Mouse (Mus musculus): ENCODE measurements around the gene Dgat2. TPM values are rescaled to one million over a fixed set of nuclear protein-coding genes. Genes with fewer than 3 reads are reported as not detected.

Dgat2 gene
- polyA plus RNA-seq, 1 experiment from 2014 or later = 1,691 TPM

DNA sequence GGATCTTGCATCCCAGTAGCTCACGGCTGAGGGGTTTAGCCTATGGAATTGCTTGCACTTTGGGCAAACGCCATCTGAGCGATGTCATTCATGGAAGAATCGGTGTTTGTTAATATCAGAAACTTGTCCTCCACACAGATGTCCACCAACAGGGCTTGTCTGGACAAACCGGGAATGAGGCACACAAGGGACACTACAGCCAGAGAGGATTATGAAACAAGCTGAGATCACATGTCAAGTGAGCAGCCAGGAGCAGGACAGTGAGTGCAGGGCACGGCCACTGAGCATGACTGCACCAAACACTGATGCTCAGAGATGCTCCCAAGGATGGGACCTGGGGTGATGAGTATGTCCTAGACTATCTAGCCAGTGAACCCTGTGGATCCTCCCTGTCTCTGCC is 42.9 kb upstream of the Dgat2 start:
- Histone ChIP-seq H3K4me3 (ENCODE audit: low read depth, low read length) (no peak overlapping the region), H3K27ac (ENCODE audit: low read depth, low read length) (peak overlapping the region; percentile 93), H3K27me3 (replicated peaks; ENCODE audit: control insufficient read depth, insufficient read depth, low read length) (no peaks in the 10 kb centered on the region), H3K9ac (ENCODE audit: low read depth, low read length) (no peak overlapping the region), H3K4me1 (replicated peaks; ENCODE audit: control insufficient read depth, insufficient read depth, low read length) (peaks cover 10% of the 10 kb centered on the region), H3K9me3 (ENCODE audit: control insufficient read depth) (no peaks in the 10 kb centered on the region), H3K36me3 (ENCODE audit: control insufficient read depth, insufficient read depth) (peaks cover 33% of the 10 kb centered on the region), H3K4me2 (replicated peaks; ENCODE audit: low read depth) (no peak overlapping the region)
- WGBS = 60% methylated on average over 6 of the region's 6 CpGs
- TF ChIP-seq CTCF (IDR thresholded peaks at IDR 0.05; ENCODE audit: low read depth) = no peak
- ATAC-seq = no peak

DNA sequence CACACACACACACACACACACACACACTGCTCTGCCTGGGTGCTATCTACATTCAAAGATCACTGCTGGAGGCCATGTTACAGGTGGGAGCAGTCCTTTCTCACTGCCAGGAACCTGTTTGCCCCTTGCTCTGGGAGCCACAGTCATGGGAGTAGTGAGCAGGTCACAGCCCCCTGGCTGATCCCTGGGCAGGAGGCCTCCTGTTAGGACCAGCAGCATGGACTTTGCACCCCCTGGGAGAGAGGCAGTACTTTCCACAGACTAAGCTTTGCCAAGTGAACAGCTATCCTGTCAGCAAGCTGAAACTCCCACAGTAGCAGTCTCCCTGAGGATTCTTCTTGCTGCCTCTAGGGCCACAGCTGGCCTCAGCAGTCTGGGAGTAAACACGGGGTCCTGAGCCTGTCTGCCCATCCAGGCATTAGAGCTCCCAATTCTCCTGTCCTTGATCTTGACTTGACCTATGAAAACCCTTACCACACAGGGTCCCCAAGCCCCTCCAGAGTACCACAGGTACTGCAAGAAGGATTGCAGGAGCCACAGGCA is 42.2 kb upstream of the Dgat2 start:
- Histone ChIP-seq H3K4me2 (replicated peaks; ENCODE audit: low read depth) (0 out of 2 replicates have a peak overlapping the region, but pooled peaks have one; percentile 0), H3K27me3 (replicated peaks; ENCODE audit: control insufficient read depth, insufficient read depth, low read length) (no peaks in the 10 kb centered on the region), H3K27ac (ENCODE audit: low read depth, low read length) (peak overlapping the region; percentile 93), H3K9me3 (ENCODE audit: control insufficient read depth) (no peaks in the 10 kb centered on the region), H3K9ac (ENCODE audit: low read depth, low read length) (peak overlapping the region; percentile 22; the same call in 1 of the 2 replicates), H3K4me1 (replicated peaks; ENCODE audit: control insufficient read depth, insufficient read depth, low read length) (peaks cover 10% of the 10 kb centered on the region), H3K36me3 (ENCODE audit: control insufficient read depth, insufficient read depth) (peaks cover 33% of the 10 kb centered on the region), H3K4me3 (ENCODE audit: low read depth, low read length) (no peak overlapping the region)
- ATAC-seq = peak; percentile 87
- WGBS = 24% methylated on average over 1 of the region's 1 CpGs
- no peak; the same call in 1 of the 2 replicates for TF ChIP-seq CTCF (IDR thresholded peaks at IDR 0.05; ENCODE audit: low read depth)

DNA sequence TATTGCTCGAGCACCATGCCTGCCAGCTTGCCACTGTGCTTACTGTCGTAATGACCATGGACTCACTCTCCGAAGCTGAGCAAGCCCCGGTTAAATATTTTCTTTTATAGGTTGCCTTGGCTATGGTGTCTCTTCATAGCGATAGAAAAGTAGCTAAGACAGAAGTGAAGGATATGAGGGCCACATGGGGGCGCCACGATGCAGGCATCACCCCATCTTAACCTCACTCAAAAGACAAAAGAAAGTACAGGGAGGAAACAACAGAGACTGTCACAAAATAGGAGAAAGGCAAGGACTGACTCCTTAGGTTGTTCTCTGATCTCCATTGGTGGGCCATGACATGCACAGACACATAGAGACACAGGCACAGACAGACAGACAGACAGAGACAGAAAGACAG is 41.7 kb upstream of the Dgat2 start:
- peak; percentile 74 for TF ChIP-seq CTCF (IDR thresholded peaks at IDR 0.05; ENCODE audit: low read depth)
- Histone ChIP-seq H3K4me3 (ENCODE audit: low read depth, low read length) (no peak overlapping the region), H3K36me3 (ENCODE audit: control insufficient read depth, insufficient read depth) (peaks cover 33% of the 10 kb centered on the region), H3K27me3 (replicated peaks; ENCODE audit: control insufficient read depth, insufficient read depth, low read length) (no peaks in the 10 kb centered on the region), H3K27ac (ENCODE audit: low read depth, low read length) (peak overlapping the region; percentile 93), H3K9ac (ENCODE audit: low read depth, low read length) (peak overlapping the region; percentile 17; the same call in 1 of the 2 replicates), H3K4me2 (replicated peaks; ENCODE audit: low read depth) (no peak overlapping the region), H3K4me1 (replicated peaks; ENCODE audit: control insufficient read depth, insufficient read depth, low read length) (peaks cover 10% of the 10 kb centered on the region; the same call in 1 of the 2 replicates), H3K9me3 (ENCODE audit: control insufficient read depth) (no peaks in the 10 kb centered on the region)
- 41% methylated on average over 7 of the region's 7 CpGs for WGBS
- peak; percentile 17 for ATAC-seq

DNA sequence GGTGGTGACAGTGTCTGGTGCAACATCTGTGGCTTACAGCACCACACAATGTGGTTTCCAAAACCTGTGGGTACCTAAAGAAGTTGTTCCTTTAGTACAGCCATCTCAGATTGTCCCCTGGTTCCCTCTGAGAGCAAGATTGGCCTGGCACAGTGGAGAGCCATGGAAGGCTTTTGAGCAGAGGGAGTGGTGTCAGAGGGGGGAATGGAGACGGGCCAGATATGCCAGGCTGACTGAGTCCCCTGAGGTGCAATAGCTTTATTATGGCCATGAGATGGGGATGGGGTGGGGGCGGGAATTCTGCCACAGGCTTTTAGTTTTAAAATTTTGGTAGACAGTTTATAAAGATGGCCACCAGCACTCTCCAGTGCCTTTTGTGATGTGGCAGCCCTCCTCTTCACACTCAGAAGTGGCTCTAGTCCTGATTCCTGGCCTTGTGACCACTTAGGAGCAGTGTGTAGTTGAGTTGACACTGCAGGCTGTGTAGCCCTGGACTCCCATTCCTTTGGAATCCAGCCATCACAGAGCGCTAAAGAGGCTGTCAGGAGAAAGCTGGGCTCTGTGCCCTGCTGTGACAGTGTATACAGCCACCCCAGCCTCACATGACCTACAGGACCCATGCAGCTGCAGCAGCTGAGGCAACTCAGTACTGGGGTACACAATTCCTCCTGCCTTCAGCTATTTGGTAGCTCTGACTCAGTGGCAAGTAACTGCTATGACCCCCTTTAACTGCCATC is 35.0 kb upstream of the Dgat2 start:
- Histone ChIP-seq H3K27ac (ENCODE audit: low read depth, low read length) (peak overlapping the region; percentile 95), H3K4me3 (ENCODE audit: low read depth, low read length) (no peak overlapping the region), H3K4me2 (replicated peaks; ENCODE audit: low read depth) (no peak overlapping the region), H3K36me3 (ENCODE audit: control insufficient read depth, insufficient read depth) (peaks cover 12% of the 10 kb centered on the region; the same call in 1 of the 2 replicates), H3K4me1 (replicated peaks; ENCODE audit: control insufficient read depth, insufficient read depth, low read length) (no peaks in the 10 kb centered on the region; the same call in 1 of the 2 replicates), H3K9ac (ENCODE audit: low read depth, low read length) (no peak overlapping the region), H3K9me3 (ENCODE audit: control insufficient read depth) (no peaks in the 10 kb centered on the region), H3K27me3 (replicated peaks; ENCODE audit: control insufficient read depth, insufficient read depth, low read length) (no peaks in the 10 kb centered on the region)
- no peak for ATAC-seq
- WGBS = 78% methylated on average over 3 of the region's 3 CpGs
- no peak for TF ChIP-seq CTCF (IDR thresholded peaks at IDR 0.05; ENCODE audit: low read depth)

DNA sequence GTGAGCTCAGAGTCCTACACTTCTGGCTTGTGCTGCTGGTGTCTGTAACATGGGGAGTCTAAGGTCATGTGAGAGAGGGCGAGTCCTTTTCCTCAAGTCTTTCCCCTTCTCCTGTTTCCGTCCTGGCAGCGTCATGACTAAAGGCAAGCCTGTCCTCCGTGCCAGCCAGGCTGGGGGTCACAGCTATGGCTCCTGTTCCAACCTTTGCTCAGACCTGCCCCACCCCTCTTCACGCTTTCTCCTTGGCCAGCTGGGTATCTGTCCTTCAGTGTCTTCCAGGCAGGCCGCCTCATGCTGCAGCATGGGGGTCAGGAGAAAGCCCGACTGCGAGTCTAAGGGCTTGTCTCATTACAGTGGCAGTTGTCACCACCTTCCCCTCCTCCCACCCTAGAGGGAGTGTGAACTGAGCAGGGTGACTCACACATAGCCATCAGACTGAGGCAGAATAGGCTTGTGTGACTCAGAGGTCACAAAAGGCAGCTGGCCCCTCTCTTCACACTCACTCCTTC is 32.9 kb upstream of the Dgat2 start:
- Histone ChIP-seq H3K36me3 (ENCODE audit: control insufficient read depth, insufficient read depth) (no peaks in the 10 kb centered on the region; the same call in 1 of the 2 replicates), H3K4me3 (ENCODE audit: low read depth, low read length) (no peak overlapping the region), H3K4me2 (replicated peaks; ENCODE audit: low read depth) (no peak overlapping the region; the same call in 1 of the 2 replicates), H3K27ac (ENCODE audit: low read depth, low read length) (peak overlapping the region; percentile 95), H3K4me1 (replicated peaks; ENCODE audit: control insufficient read depth, insufficient read depth, low read length) (no peaks in the 10 kb centered on the region; the same call in 1 of the 2 replicates), H3K9ac (ENCODE audit: low read depth, low read length) (peak overlapping the region; percentile 45), H3K27me3 (replicated peaks; ENCODE audit: control insufficient read depth, insufficient read depth, low read length) (no peaks in the 10 kb centered on the region), H3K9me3 (ENCODE audit: control insufficient read depth) (no peaks in the 10 kb centered on the region)
- TF ChIP-seq CTCF (IDR thresholded peaks at IDR 0.05; ENCODE audit: low read depth) = 0 out of 2 replicates have a peak, but pooled peaks have one; percentile 5
- ATAC-seq = peak; percentile 75
- WGBS = 35% methylated on average over 8 of the region's 8 CpGs

DNA sequence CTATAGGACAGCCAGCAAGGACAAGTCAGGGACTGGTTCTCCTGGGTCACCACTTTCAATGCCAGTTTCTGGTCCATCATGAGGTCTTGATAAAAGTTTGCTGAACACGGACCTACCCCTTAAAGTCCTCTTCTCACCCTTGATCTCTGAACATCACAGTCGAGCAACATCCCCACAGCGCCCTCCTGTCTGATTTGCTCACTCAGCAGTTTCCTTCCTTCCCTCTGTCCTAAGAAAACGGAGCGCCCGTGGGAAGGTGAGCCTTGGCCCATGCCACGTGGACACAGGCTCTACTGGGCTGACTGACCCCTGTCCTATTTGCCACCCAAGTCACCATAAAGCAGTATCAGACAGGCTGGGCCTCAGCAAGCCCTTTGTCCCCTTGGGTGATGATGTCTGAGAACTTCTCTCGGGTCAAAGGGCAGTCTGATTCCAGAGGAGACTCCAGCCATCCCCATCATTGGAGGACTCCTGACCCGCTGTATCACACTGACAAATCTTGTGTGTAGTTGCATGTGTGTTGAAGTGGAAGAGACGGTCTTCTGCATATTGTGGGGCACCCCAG is 32.2 kb upstream of the Dgat2 start:
- H3K9me3 ChIP-seq (ENCODE audit: control insufficient read depth) = no peaks in the 10 kb centered on the region
- no peak overlapping the region; the same call in 1 of the 2 replicates for H3K4me2 ChIP-seq (replicated peaks; ENCODE audit: low read depth)
- H3K36me3 ChIP-seq (ENCODE audit: control insufficient read depth, insufficient read depth) = no peaks in the 10 kb centered on the region; the same call in 1 of the 2 replicates
- no peak overlapping the region for H3K4me3 ChIP-seq (ENCODE audit: low read depth, low read length)
- 54% methylated on average over 10 of the region's 10 CpGs for WGBS
- TF ChIP-seq CTCF (IDR thresholded peaks at IDR 0.05; ENCODE audit: low read depth) = peak; percentile 32; the same call in 1 of the 2 replicates
- no peaks in the 10 kb centered on the region; the same call in 1 of the 2 replicates for H3K4me1 ChIP-seq (replicated peaks; ENCODE audit: control insufficient read depth, insufficient read depth, low read length)
- H3K9ac ChIP-seq (ENCODE audit: low read depth, low read length) = peak overlapping the region; percentile 45
- ATAC-seq = peak; percentile 86
- no peaks in the 10 kb centered on the region for H3K27me3 ChIP-seq (replicated peaks; ENCODE audit: control insufficient read depth, insufficient read depth, low read length)
- H3K27ac ChIP-seq (ENCODE audit: low read depth, low read length) = peak overlapping the region; percentile 95

Measured in intestine, postnatal 0 days (tissue).